Mouse (Mus musculus): ENCODE results near the gene Crtam.

GRCm38 (mm10) chr9:41011512-41012436 lies 7.3 kb upstream of the Crtam start:
- TF ChIP-seq ETS1 (conservative IDR thresholded peaks at IDR 0.05; ENCODE audit: low read depth, low read length) (no peak), EP300 (IDR thresholded peaks at IDR 0.05; ENCODE audit: low read length) (no peak), POLR2A (IDR thresholded peaks at IDR 0.05; ENCODE audit: low read depth, low read length) (no peak), HCFC1 (IDR thresholded peaks at IDR 0.05; ENCODE audit: low read depth, low read length) (no peak), TBP (conservative IDR thresholded peaks at IDR 0.05; ENCODE audit: low read depth, low read length) (no peak), USF1 (IDR thresholded peaks at IDR 0.05; ENCODE audit: low read depth, low read length) (no peak), CTCF (conservative IDR thresholded peaks at IDR 0.05 in 1 of 2, IDR thresholded peaks at IDR 0.05 in 1 of 2; ENCODE audit: low read depth in 2 of 2, low read length in 2 of 2) (no peak), POLR2AphosphoS2 (IDR thresholded peaks at IDR 0.05; ENCODE audit: low read depth, low read length) (no peak), UBTF (IDR thresholded peaks at IDR 0.05; ENCODE audit: low read depth, low read length) (no peak), GABPA (IDR thresholded peaks at IDR 0.05; ENCODE audit: insufficient replicate concordance, low read depth, low read length) (no peak)

All from CH12.LX (cell line).